Mouse (Mus musculus): ENCODE measurements around the gene Rab25.

DNA sequence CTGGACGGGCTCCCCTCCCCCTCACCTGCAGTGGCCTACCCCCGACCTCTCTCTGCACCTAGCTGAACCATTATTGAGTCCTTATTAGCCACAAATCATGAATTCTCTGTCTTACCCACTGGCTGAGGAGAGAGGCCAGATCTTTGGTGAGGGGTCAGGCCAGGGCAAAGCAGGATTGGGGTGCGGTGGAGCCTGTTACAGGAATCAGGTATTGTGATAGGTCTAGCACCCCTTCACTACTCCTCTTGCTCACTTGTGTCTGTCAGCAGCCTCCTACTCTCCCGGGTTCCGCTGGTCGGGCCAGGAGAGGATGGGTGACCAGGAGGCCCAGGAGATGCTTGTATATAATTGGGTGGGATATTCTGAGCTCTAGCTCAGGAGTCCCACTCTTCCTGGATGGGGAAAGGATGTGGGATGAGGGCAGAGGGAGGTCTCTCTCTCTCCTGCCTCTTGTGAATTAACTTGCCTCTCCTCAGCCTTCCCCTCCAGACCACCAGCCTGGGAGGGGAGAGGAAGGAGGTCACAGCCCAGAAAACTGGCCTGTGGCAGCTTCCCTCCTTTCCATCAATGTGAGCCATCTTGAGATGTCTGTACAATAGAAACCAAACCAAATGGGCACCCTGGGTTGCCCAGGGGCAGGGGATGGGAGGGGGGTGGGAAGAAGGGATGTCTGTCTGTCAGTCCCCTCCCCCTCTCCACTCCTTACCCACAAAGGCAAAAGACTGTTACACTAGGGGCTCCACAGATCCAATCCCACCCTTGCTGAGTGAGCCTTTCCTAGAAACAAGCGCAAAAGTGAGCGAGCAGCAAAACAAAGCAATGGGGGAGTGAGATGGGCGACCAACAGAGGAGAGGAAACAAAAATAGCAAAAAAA, 9.6 kb downstream of the Rab25 start:
- TF ChIP-seq TAL1 (conservative IDR thresholded peaks at IDR 0.05; ENCODE audit: low read depth, low read length): no peak
- TF ChIP-seq CTCF (IDR thresholded peaks at IDR 0.05; ENCODE audit: low read depth, low read length): no peak
